Mouse (Mus musculus): Measurements from ENCODE around the gene Gm21969. TPM values are rescaled to one million over a fixed set of nuclear protein-coding genes. Genes with fewer than 3 reads are reported as not detected.

Gene Gm21969
- polyA plus RNA-seq, 2 experiments = 0.03 TPM; not detected in 1

DNA sequence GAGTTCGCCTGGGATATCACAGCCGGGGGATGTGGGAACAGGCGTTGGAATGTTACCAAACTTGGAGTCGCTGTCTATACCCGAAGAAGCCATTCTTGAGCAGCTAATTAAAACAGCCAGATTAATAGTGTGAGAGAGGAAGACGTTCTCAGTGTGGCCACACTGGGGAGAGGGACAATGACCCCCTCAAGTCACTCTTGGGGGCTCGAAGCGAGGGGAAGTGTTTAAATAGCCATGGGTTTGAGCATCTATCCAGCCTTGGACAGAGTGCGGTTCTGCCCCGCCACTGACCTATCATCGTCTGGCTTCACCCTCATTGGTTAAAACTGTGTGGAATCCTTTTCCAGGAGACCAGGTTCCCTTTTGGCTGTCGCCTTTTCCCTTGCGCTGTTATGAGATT is 4.6 kb upstream of the Gm21969 start:
- no peaks in the 10 kb centered on the region for H3K27me3 ChIP-seq (ENCODE audit: control insufficient read depth, insufficient read depth, low read length)
- WGBS = 15% methylated on average over 13 of the region's 13 CpGs
- H3K4me2 ChIP-seq (replicated peaks; ENCODE audit: low read depth, low read length, severe bottlenecking) = peak overlapping the region; percentile 50
- peak overlapping the region; percentile 19 for H3K4me3 ChIP-seq (replicated peaks; ENCODE audit: low read length)
- H3K9ac ChIP-seq (ENCODE audit: low read depth, low read length, severe bottlenecking) = no peak overlapping the region; the same call in 1 of the 2 replicates
- H3K9me3 ChIP-seq (ENCODE audit: control insufficient read depth, low read length) = no peaks in the 10 kb centered on the region
- ATAC-seq (ENCODE audit: low FRiP score, low read depth) (no peak), DNase-seq (ENCODE audit: low spot score) (no peak)
- no peak for TF ChIP-seq POLR2A (IDR thresholded peaks at IDR 0.05; ENCODE audit: borderline replicate concordance, extremely low read depth, insufficient read depth, insufficient read length)
- H3K27ac ChIP-seq (replicated peaks; ENCODE audit: low read depth, low read length) = peak overlapping the region; percentile 93
- no peaks in the 10 kb centered on the region for H3K36me3 ChIP-seq (ENCODE audit: control insufficient read depth, insufficient read depth, low read length)
- H3K4me1 ChIP-seq (ENCODE audit: control insufficient read depth, insufficient read depth, low read length) = peaks cover 62% of the 10 kb centered on the region

DNA sequence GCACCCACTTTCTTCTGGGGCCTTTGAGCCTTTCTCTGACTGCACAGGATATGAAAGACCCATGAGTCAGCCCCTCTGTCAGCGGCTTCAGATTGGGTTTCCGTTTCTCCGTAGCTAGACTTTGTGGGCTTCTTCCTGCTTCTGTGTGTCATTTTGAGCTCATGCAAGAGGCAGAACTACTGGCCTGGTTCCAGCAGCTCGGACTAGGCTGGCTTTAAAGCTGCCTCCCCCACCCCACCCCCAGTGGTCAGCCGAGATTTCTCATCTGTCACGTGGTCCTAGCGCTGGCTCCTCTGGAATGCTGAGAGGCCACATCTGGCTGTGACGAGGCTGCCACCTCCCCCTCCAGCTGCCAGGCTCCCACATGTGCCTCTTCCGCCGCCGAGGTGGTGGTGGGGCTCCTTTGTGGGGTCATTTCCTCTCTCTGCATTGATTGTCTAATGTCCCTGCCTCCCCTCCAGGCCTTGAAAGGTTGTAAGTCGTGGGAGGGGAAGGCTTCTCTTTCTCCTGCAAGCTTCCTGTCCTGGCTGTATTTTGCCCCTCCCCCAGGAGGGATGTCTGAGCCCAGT is 4.0 kb upstream of the Gm21969 start:
- TF ChIP-seq POLR2A (IDR thresholded peaks at IDR 0.05; ENCODE audit: borderline replicate concordance, extremely low read depth, insufficient read depth, insufficient read length) = no peak
- no peaks in the 10 kb centered on the region for H3K27me3 ChIP-seq (ENCODE audit: control insufficient read depth, insufficient read depth, low read length)
- 0% methylated on average over 12 of the region's 12 CpGs for WGBS
- peak overlapping the region; percentile 19 for H3K4me3 ChIP-seq (replicated peaks; ENCODE audit: low read length)
- no peaks in the 10 kb centered on the region for H3K36me3 ChIP-seq (ENCODE audit: control insufficient read depth, insufficient read depth, low read length)
- H3K4me2 ChIP-seq (replicated peaks; ENCODE audit: low read depth, low read length, severe bottlenecking) = peak overlapping the region; percentile 50
- H3K4me1 ChIP-seq (ENCODE audit: control insufficient read depth, insufficient read depth, low read length) = peaks cover 62% of the 10 kb centered on the region
- DNase-seq (ENCODE audit: low spot score) (peak; percentile 93), ATAC-seq (ENCODE audit: low FRiP score, low read depth) (peak; percentile 87)
- H3K9me3 ChIP-seq (ENCODE audit: control insufficient read depth, low read length) = no peaks in the 10 kb centered on the region
- peak overlapping the region; percentile 93 for H3K27ac ChIP-seq (replicated peaks; ENCODE audit: low read depth, low read length)
- peak overlapping the region; percentile 48; the same call in 1 of the 2 replicates for H3K9ac ChIP-seq (ENCODE audit: low read depth, low read length, severe bottlenecking)

DNA sequence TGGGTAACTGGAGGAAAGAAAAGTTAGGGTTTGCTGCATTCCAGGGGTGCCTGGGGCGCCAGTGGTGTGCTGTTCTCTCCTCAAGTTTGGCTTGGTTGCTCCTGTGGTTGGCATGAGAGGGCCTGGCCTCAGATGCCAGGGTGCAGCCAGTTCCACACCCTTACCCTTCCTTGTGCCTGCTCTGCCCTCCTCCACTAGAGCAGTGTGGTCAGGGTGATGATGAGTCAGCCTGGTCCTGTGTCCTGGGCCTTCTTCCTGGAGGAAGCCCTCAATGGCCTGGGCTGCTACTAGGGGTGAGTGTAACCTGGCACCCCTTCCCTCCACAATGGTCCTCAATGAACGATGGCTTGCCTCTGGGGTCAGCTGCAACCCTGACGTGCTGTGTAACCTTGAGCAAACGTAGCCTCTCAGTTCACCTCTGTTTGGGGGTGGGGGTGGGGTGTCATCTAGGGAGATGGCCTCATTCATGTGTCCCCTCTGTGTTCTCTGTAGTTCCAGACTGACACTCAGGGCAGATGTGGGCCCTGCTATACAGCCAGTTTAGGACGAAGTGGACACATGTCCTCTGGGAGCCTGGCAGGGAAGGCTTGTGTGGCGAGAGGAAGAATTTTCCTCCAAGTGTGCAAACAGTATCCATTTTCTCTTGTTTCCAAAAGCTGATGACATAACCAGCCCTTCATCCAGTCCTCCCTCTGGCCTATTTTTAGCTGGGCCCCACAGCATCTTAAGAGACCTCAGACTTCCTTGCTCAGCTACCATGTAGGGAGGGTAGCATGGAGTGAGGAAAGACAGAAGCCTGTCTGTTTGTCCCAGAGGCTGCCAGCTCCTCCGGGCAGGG is 1.2 kb upstream of the Gm21969 start:
- peaks cover 18% of the 10 kb centered on the region for H3K36me3 ChIP-seq (ENCODE audit: control insufficient read depth, insufficient read depth, low read length)
- H3K4me2 ChIP-seq (replicated peaks; ENCODE audit: low read depth, low read length, severe bottlenecking) = no peak overlapping the region
- H3K9me3 ChIP-seq (ENCODE audit: control insufficient read depth, low read length) = no peaks in the 10 kb centered on the region
- H3K27ac ChIP-seq (replicated peaks; ENCODE audit: low read depth, low read length) = peak overlapping the region; percentile 50
- H3K4me1 ChIP-seq (ENCODE audit: control insufficient read depth, insufficient read depth, low read length) = peaks cover 46% of the 10 kb centered on the region
- DNase-seq (ENCODE audit: low spot score) (no peak), ATAC-seq (ENCODE audit: low FRiP score, low read depth) (no peak)
- WGBS = 57% methylated on average over 7 of the region's 7 CpGs
- TF ChIP-seq POLR2A (IDR thresholded peaks at IDR 0.05; ENCODE audit: borderline replicate concordance, extremely low read depth, insufficient read depth, insufficient read length) = no peak
- H3K27me3 ChIP-seq (ENCODE audit: control insufficient read depth, insufficient read depth, low read length) = no peaks in the 10 kb centered on the region
- no peak overlapping the region for H3K4me3 ChIP-seq (replicated peaks; ENCODE audit: low read length)
- H3K9ac ChIP-seq (ENCODE audit: low read depth, low read length, severe bottlenecking) = no peak overlapping the region

DNA sequence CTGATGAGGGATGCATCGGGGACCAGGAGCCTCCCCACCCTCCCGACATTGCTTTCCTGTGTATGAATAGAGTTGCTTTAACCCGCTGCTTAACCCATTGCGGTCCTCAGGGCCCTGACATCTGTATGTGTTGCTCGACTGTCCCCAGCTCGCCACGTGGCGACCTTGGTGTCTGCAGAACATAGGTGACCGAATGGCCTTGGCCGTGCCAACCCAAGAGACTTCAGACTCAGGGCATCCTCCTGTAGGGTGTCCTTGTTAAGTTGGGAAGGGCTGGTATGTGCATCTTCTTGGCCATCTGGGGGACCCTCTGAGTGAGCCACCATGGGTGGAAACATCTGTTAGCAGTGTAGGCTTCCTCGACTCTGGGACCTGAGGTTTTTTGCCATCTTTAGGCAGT is 2.2 kb downstream of the Gm21969 start:
- no peak for TF ChIP-seq POLR2A (IDR thresholded peaks at IDR 0.05; ENCODE audit: borderline replicate concordance, extremely low read depth, insufficient read depth, insufficient read length)
- no peak overlapping the region for H3K9ac ChIP-seq (ENCODE audit: low read depth, low read length, severe bottlenecking)
- H3K4me3 ChIP-seq (replicated peaks; ENCODE audit: low read length) = no peak overlapping the region
- no peaks in the 10 kb centered on the region for H3K9me3 ChIP-seq (ENCODE audit: control insufficient read depth, low read length)
- H3K4me2 ChIP-seq (replicated peaks; ENCODE audit: low read depth, low read length, severe bottlenecking) = no peak overlapping the region
- no peaks in the 10 kb centered on the region for H3K27me3 ChIP-seq (ENCODE audit: control insufficient read depth, insufficient read depth, low read length)
- ATAC-seq (ENCODE audit: low FRiP score, low read depth) (no peak), DNase-seq (ENCODE audit: low spot score) (no peak)
- H3K27ac ChIP-seq (replicated peaks; ENCODE audit: low read depth, low read length) = no peak overlapping the region
- H3K4me1 ChIP-seq (ENCODE audit: control insufficient read depth, insufficient read depth, low read length) = peaks cover 12% of the 10 kb centered on the region
- peaks cover 37% of the 10 kb centered on the region for H3K36me3 ChIP-seq (ENCODE audit: control insufficient read depth, insufficient read depth, low read length)
- WGBS = 88% methylated on average over 11 of the region's 11 CpGs

DNA sequence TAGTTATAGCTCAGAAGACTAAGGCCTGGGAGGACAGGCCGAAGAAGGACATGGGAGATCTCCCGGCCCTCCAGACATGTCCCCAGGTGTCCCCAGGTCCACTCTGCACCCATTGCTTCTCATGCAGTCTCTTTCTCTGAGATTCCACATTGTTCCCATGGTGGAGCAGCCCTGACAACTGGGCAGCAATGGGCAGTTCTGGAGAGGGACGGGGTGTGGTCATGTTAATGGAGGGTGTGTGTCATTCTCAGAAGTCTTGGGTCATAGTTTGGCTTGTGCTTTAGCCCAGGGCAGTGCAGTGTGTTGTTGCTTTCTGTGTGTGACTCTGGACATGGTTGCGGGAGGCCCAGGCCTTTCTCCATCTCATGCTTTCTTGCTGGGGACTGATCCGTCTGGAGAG is 3.7 kb downstream of the Gm21969 start:
- peaks cover 8% of the 10 kb centered on the region for H3K4me1 ChIP-seq (ENCODE audit: control insufficient read depth, insufficient read depth, low read length)
- no peak overlapping the region for H3K4me3 ChIP-seq (replicated peaks; ENCODE audit: low read length)
- TF ChIP-seq POLR2A (IDR thresholded peaks at IDR 0.05; ENCODE audit: borderline replicate concordance, extremely low read depth, insufficient read depth, insufficient read length) = no peak
- 94% methylated on average over 5 of the region's 5 CpGs for WGBS
- no peaks in the 10 kb centered on the region for H3K27me3 ChIP-seq (ENCODE audit: control insufficient read depth, insufficient read depth, low read length)
- H3K27ac ChIP-seq (replicated peaks; ENCODE audit: low read depth, low read length) = no peak overlapping the region
- H3K9ac ChIP-seq (ENCODE audit: low read depth, low read length, severe bottlenecking) = no peak overlapping the region
- no peak for DNase-seq (ENCODE audit: low spot score)
- H3K4me2 ChIP-seq (replicated peaks; ENCODE audit: low read depth, low read length, severe bottlenecking) = no peak overlapping the region
- ATAC-seq (ENCODE audit: low FRiP score, low read depth) = no peak
- peaks cover 37% of the 10 kb centered on the region for H3K36me3 ChIP-seq (ENCODE audit: control insufficient read depth, insufficient read depth, low read length)
- H3K9me3 ChIP-seq (ENCODE audit: control insufficient read depth, low read length) = no peaks in the 10 kb centered on the region

All from limb, embryonic 14.5 days (tissue).